Mouse (Mus musculus) liver, embryonic 14.5 days (tissue): ENCODE data around the gene Dcun1d3.

Experiments used
- CTCF ChIP-seq: IDR thresholded peaks from 2 replicates; pipeline ENCODE4 v1.5.1; 2016; ENCODE audit warnings: antibody characterized with exemption, low read depth, control low read depth
- EP300 ChIP-seq: IDR thresholded peaks from 2 replicates; pipeline ENCODE4 v1.6.1; 2016; ENCODE audit warnings: antibody characterized with exemption, low read depth

GRCm38 (mm10) chr7:119860116-119860515, 36.0 kb downstream of the Dcun1d3 start:
- no peak for TF ChIP-seq CTCF
- TF ChIP-seq EP300: no peak
